Mouse (Mus musculus): ENCODE measurements around the gene Sst. TPM values are rescaled to one million over a fixed set of nuclear protein-coding genes. Genes with fewer than 3 reads are reported as not detected.

Gene Sst
- not detected in 4 replicates for total RNA-seq (2023; ENCODE audit: inconsistent age)

DNA sequence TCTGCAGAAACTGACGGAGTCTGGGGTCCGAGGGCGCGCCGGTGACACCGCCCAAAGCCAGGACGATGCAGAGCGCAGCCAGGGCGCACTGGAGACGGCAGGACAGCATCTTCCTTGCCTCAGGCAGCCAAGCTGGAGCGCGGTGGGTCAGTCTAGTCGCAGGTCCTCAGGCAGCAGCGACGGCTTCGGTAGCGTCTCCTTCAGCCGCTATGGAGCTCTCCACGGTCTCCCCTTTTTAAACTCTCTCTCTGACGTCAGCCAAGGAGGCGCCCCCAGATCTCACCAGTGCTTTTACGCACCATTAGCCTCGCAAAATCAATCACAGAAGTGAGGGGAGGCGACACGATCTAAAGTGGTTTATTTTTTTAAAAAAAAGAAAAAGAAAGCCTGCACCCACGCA, at the start of gene Sst:
Gene Sst, minus strand, starts transcription at position 323 of the 400 bp plus-strand sequence.

GRCm38 (mm10) chr16:23932294-23932693, 41.5 kb upstream of the Sst start, which contains the start of gene Rtp2:
Gene Rtp2 (minus strand): TSS chr16:23932394.

Other genes with a start within 250 kb of the Sst start
- gene Rtp2, start 41.4 kb upstream of the Sst start, total RNA-seq (2023; ENCODE audit: inconsistent age) = not detected in 4 replicates
- gene Gm37419, start 97.5 kb upstream of the Sst start, total RNA-seq (2023; ENCODE audit: inconsistent age) = not detected in 4 replicates
- 70.8 to 75.9 TPM (median 73.5 TPM) in 4 replicates for gene Bcl6, start 97.9 kb upstream of the Sst start, total RNA-seq (2023; ENCODE audit: inconsistent age)